Mouse (Mus musculus) spleen, adult 2 months (tissue): ENCODE results near the gene Alkal2. TPM values are rescaled to one million over a fixed set of nuclear protein-coding genes. Genes with fewer than 3 reads are reported as not detected.

ENCODE experiments used
- DNase-seq, 2 experiments: peaks; one replicate each; pipeline versions ENCODE4 v3.0.0 to v3.0.0-alpha.2; 2012 to 2021; ENCODE audit warnings: low spot score in 2 of 2, low read depth in 1 of 2
- H3K27ac ChIP-seq: fragments of 200-500 bp; 2 replicates; pipeline ENCODE4 v1.5.1; 2012; ENCODE audit warnings: low read length, inconsistent platforms; ENCODE audit not compliant: insufficient read depth
- H3K27me3 ChIP-seq: fragments of 200-500 bp; 2 replicates; pipeline ENCODE4 v1.6.1; 2012; ENCODE audit warnings: mild to moderate bottlenecking, moderate library complexity, low read length, inconsistent platforms; ENCODE audit not compliant: control insufficient read depth, insufficient read depth
- H3K36me3 ChIP-seq: fragments of 200-500 bp; 2 replicates; pipeline ENCODE4 v1.6.1; 2012; ENCODE audit warnings: mild to moderate bottlenecking, low read length, inconsistent platforms; ENCODE audit not compliant: control insufficient read depth, insufficient read depth
- H3K4me1 ChIP-seq: fragments of 200-500 bp; 2 replicates; pipeline ENCODE4 v1.6.1; 2011; ENCODE audit warnings: inconsistent platforms; ENCODE audit not compliant: control insufficient read depth, insufficient read depth, insufficient read length
- H3K4me3 ChIP-seq: fragments of 200-500 bp; 2 replicates; pipeline ENCODE4 v1.5.1; 2011; ENCODE audit warnings: mild to moderate bottlenecking, inconsistent platforms; ENCODE audit not compliant: insufficient read depth, insufficient read length; ENCODE audit errors: extremely low read depth
- CTCF ChIP-seq: fragments of 200-500 bp; IDR thresholded peaks from 2 replicates; pipeline ENCODE4 v1.5.1; 2011; ENCODE audit warnings: mild to moderate bottlenecking, inconsistent platforms; ENCODE audit not compliant: insufficient read depth, insufficient read length, insufficient replicate concordance; ENCODE audit errors: extremely low read depth
- POLR2A ChIP-seq: fragments of 200-500 bp; IDR thresholded peaks from 2 replicates; pipeline ENCODE4 v1.6.1; 2011; ENCODE audit warnings: low read depth, low read length, inconsistent platforms
- WGBS: fragments of 180-500 bp; shearing (Covaris S2); methylation state at CpG from one replicate; pipeline ENCODE4 v1.1.7; 2018; 5-methylcytosine and 5-hydroxymethylcytosine counted together
- polyA plus RNA-seq: library from polyadenylated mRNA; depleted of rRNA; stranded (reverse); fragments of >200 nt; gene quantifications from 2 replicates; pipeline ENCODE4 v1.2.3, GENCODE M21; 2012; rRNA removed

Alkal2 gene
- 0.14 TPM in 1 of 2 replicates, not detected in the other for polyA plus RNA-seq

- DNase-seq = no peak
- no peak within 1 kb of the TSS for H3K4me3 ChIP-seq
- WGBS = 2% methylated on average over 58 of the region's 58 CpGs
- peaks cover 12% of the 10 kb centered on the region for H3K27me3 ChIP-seq
- TF ChIP-seq CTCF (no peak), POLR2A (no peak)
- H3K36me3 ChIP-seq = no peaks in the 10 kb centered on the region
- no peaks in the 10 kb centered on the region for H3K4me1 ChIP-seq
- H3K27ac ChIP-seq = no peak within 1 kb of the TSS
These were observed at the start of gene Alkal2 for GRCm38 (mm10) chr12:30883986-30884621. Gene Alkal2 (plus strand): TSS chr12:30884322.

DNA sequence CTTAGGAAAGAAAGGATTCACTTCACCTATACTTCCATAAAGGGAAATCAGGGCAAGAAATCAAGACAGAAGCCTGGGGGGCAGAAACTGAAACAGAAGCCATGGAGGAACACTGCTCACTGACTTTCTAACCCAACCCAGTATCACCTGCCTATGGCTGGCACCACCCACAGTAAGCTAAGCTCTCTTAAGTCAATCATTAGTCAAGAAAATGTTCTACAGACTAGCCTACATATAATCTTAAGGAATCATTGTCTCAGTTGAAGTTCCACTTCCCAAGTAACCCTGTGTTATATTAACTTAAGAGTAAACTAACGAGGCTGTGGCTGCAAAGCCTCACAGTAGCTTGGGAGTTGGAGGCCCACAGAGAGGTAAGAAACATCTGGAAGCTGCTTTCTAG lies 35.6 kb upstream of the Alkal2 start:
- Histone ChIP-seq H3K36me3 (no peaks in the 10 kb centered on the region), H3K4me3 (no peak overlapping the region), H3K27ac (no peak overlapping the region), H3K27me3 (no peaks in the 10 kb centered on the region), H3K4me1 (no peaks in the 10 kb centered on the region)
- 68% methylated on average over 1 of the region's 1 CpGs for WGBS
- TF ChIP-seq POLR2A (no peak), CTCF (no peak)
- DNase-seq = no peak

- DNase-seq = no peak
- no peak for TF ChIP-seq CTCF
- no peak for TF ChIP-seq POLR2A
- no peak overlapping the region for H3K27ac ChIP-seq
These were observed 33.2 kb upstream of the Alkal2 start for GRCm38 (mm10) chr12:30850902-30851301.

DNA sequence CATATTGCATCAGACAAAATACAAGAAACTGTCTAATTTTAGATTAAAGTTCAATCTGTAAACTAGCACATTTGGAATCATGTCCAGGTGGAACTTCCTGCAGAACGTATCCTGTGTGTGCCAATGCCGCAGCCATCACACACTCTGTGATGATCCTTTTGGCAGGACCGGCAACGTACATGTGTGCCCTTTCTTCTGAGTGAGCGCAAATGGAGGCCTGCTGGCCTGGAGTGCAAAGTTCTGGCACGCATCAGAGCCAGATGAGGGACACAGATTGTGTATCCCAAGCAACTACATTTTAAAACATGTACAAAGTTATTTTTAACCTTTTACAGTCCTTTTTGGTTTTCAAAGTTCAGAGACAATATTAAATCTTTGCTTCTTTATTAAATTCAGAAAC lies 32.3 kb upstream of the Alkal2 start:
- Histone ChIP-seq H3K4me3 (no peak overlapping the region), H3K36me3 (no peaks in the 10 kb centered on the region), H3K4me1 (no peaks in the 10 kb centered on the region), H3K27me3 (no peaks in the 10 kb centered on the region), H3K27ac (no peak overlapping the region)
- no peak for TF ChIP-seq CTCF
- no peak for TF ChIP-seq POLR2A
- WGBS = 89% methylated on average over 6 of the region's 6 CpGs
- DNase-seq = no peak

More at GRCm38 (mm10) chr12:30850902-30851301, 33.2 kb upstream of the Alkal2 start:
- Histone ChIP-seq H3K27me3 (no peaks in the 10 kb centered on the region), H3K4me1 (no peaks in the 10 kb centered on the region), H3K4me3 (no peak overlapping the region), H3K36me3 (no peaks in the 10 kb centered on the region)
- WGBS = 88% methylated on average over 2 of the region's 2 CpGs

DNA sequence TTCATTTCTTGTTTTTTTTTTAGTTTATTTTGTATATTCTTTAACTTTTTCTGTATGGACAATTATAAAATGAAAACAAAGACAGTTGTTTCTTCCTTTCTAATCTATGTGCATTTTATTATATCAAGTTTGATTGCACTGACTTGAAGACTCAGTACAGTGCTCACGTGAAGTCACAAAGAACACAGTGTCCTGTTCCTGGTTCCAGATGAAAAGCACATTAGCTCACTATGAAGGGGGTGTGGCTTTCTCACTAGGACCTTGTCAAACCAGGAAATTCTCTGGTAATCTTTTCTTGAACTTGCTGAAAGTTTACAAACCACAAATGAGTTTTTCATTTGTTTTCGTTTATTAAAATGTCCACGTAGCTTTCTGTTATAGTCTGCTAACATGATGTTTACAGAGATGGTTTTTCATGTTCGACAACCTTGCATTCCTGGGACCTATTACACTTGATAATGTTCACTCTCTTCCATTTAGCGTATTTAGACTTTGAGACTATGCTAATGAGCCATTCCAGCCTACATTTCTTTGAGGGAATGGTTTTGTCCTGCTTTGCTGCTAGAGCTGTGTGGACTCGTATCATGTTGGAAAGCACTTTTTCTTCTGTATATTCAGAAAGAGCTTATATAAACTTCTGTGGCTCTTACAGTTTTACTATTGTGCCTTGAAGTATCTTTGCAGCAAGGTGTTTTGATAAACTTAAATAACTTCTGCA lies 28.5 kb upstream of the Alkal2 start:
- DNase-seq = no peak
- Histone ChIP-seq H3K36me3 (no peaks in the 10 kb centered on the region), H3K4me3 (no peak overlapping the region), H3K27ac (no peak overlapping the region), H3K27me3 (no peaks in the 10 kb centered on the region), H3K4me1 (no peaks in the 10 kb centered on the region)
- TF ChIP-seq CTCF (no peak), POLR2A (no peak)
- WGBS = 83% methylated on average over 6 of the region's 6 CpGs

- H3K27ac ChIP-seq = no peak overlapping the region
- 92% methylated on average over 5 of the region's 5 CpGs for WGBS
- H3K4me3 ChIP-seq = no peak overlapping the region
- H3K4me1 ChIP-seq = no peaks in the 10 kb centered on the region
- no peaks in the 10 kb centered on the region for H3K27me3 ChIP-seq
- no peak for TF ChIP-seq CTCF
- TF ChIP-seq POLR2A = no peak
- no peak for DNase-seq
- no peaks in the 10 kb centered on the region for H3K36me3 ChIP-seq
These were observed 27.9 kb upstream of the Alkal2 start for GRCm38 (mm10) chr12:30856172-30856571.

DNA sequence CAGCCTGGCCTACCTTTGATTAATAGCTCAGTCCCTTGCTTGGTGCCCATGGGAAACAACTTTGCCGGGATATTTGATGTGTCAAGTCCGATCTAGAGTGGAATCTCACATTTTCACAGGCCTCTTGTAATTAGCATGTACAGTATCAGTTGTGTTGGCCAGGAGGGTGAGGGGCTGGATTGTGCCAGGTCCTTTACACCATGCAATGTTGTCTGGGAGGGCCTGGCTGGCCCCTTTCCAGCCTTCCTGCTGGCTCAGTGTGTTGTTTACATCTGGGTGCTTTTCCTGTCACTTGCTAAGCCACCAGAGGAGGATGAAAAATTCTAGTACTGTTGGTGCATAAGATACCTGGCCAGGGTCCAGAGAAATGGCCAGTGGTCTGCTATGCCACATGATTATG lies 19.8 kb upstream of the Alkal2 start:
- TF ChIP-seq CTCF (no peak), POLR2A (no peak)
- WGBS = 85% methylated on average over 2 of the region's 2 CpGs
- no peak overlapping the region for H3K4me3 ChIP-seq
- no peaks in the 10 kb centered on the region for H3K36me3 ChIP-seq
- no peaks in the 10 kb centered on the region for H3K27me3 ChIP-seq
- DNase-seq = no peak
- no peaks in the 10 kb centered on the region for H3K4me1 ChIP-seq
- no peak overlapping the region for H3K27ac ChIP-seq
